Mouse (Mus musculus) adipocyte (in vitro differentiated cells): ENCODE measurements around the gene Grk6.

Experiments
- DNase-seq: peaks from one replicate; pipeline ENCODE4 v3.0.0-alpha.2; 2016; ENCODE audit warnings: low spot score

Grk6 gene

GRCm38 (mm10) chr13:55464027-55464884 is 19.4 kb downstream of the Grk6 start, which contains the start of gene Prr7:
Gene Prr7, plus strand, starts transcription at chr13:55464267.
- no peak for DNase-seq

DNA sequence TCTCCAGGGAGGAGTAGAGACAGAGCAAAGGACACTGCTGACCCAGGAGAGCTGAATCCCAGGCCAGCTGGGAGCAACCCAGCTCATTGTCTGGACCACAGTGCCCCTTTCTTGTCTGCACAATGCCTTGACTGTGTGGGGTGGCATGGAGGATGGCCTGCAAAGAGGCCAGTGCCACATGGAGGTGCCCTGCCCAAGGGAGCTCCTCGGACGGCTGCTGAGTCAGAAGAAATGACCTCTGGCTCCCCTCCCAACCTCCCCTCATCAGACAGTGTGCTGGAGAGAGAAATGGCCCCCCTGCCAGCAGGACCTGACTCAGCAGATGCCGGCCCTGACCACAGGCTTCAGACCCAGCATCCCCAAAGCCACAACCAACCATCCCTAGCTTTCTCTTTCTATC is 20.3 kb downstream of the Grk6 start:
- no peak for DNase-seq

- no peak for DNase-seq
Observed at GRCm38 (mm10) chr13:55465830-55466440, 21.1 kb downstream of the Grk6 start.

- DNase-seq, result peak; percentile 52
Observed at GRCm38 (mm10) chr13:55468851-55469560, 24.1 kb downstream of the Grk6 start.

DNA sequence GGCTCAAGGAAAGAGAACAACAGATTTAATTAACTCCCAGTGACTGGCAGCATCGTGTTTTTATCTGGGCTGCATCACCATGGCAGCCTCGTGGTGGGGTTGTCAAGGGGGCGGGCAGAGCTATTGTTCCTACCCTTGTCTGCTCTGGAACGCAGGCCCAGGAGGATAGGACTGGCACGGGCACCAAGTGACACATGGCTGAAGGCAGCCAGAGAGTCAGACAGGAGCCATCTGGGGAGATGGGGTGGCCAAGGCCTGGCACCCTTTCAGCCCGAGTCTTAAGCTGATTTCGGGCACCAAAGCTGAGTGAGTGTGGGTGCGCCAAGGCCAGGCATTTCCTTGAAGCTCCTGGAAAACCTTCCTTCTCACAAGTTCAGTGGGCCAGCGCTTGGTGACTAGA is 25.5 kb downstream of the Grk6 start:
- DNase-seq, result peak; percentile 54

DNA sequence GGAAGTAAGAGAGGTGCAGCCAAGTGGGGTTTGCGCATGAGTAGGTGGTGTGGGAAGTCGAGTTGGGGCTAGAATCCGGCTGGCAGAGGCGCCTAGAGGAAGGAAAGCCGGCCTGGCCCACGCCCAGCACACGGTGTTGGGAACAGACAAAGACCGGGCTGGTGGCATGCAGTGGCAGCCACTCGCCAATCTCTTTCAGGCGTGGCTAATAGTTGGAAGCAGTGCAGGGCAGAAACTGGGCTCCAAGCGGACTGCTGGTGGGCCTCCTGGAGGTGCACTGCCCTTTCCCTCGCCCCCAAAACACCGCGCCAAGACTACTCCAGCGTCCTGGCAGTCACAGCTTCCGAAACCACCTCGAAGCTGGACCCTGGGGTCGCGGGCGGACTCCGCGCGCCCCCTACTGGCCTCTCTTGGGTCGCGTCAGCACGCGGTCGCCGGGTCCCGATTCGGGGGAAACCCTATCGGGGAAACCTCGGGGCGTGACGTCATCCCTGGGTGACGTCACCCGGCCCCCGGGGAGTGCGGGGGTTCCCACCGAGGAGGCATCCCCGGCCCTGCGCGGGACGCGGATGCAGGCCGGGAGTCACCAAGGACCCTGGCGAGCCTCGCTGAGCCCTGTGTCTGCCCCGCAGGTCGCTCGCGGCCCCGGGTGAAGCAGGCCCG is 26.4 kb downstream of the Grk6 start:
- DNase-seq, result peak; percentile 69

GRCm38 (mm10) chr13:55471819-55472131 is 26.9 kb downstream of the Grk6 start:
- no peak for DNase-seq

DNA sequence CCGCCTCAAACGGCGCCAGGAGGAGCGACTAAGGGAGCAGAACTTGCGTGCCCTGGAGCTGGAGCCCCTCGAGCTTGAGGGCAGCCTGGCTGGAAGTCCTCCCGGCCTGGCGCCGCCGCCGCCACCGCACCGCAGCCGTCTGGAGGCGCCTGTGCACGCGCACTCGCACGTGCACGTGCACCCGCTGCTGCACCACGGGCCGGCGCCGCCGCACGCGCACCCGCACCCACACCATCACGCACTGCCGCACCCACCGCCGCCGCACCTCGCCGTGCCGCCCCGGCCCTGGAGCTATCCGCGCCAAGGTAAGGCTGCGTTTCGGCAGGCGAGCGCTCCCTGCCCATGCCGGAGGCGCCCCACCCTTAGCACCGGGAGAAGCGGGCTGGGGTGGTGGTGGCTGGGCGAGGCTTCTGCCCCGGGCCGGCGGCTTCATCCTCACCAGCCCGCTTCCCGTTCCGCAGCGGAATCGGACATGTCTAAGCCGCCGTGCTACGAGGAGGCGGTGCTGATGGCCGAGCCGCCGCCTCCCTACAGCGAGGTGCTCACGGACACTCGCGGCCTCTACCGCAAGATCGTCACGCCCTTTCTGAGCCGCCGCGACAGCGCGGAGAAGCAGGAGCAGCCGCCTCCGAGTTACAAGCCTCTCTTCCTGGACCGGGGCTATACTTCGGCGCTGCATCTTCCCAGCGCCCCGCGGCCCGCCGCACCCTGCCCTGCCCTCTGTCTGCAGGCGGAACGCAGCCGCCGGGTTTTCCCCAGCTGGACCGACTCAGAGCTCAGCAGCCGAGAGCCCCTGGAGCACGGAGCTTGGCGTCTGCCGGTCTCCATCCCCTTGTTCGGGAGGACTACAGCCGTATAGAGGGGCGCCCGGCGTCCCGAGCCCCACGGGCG is 27.5 kb downstream of the Grk6 start:
- no peak for DNase-seq

DNA sequence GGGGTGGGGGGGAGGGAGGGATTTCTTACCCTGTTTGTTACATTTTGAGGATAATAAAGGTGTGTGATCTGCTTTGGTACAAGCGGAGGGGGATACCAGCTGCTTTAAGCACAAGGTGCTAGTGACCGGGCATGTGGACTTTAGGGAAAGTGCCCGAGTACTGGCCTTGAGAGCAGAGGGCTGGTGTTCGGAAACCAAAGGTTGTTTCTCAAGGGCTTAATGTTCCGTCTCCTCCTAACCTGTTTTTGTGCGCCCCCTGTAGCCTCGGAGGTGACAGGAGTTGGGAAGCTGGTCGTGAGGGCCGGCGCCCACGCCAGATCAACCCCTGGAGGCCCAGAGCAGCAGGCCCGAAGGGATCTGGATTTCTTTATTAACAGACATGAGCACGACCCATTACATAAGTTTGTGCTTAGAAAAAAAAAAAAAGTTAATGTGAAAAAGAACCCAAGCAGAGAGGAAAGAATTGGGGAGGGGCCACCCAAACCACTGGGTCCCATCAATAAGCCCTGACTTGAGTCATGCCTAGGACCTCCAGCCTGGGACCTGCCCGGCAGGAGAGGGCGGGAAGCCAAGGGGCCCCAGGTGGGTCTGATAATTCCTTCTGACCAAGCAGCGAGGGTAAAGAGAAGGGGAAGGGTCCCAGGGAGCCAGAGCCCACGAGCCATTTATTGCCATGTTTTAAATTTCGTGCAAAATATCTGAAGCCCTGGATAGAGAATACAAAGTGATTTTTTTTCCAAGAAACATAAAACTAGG is 28.4 kb downstream of the Grk6 start:
- DNase-seq, result no peak

- no peak for DNase-seq
Observed at GRCm38 (mm10) chr13:55473961-55474360, 29.1 kb downstream of the Grk6 start.

GRCm38 (mm10) chr13:55474621-55475069 is 29.8 kb downstream of the Grk6 start:
- DNase-seq, result peak; percentile 36

GRCm38 (mm10) chr13:55475750-55476149 is 30.9 kb downstream of the Grk6 start:
- no peak for DNase-seq

DNA sequence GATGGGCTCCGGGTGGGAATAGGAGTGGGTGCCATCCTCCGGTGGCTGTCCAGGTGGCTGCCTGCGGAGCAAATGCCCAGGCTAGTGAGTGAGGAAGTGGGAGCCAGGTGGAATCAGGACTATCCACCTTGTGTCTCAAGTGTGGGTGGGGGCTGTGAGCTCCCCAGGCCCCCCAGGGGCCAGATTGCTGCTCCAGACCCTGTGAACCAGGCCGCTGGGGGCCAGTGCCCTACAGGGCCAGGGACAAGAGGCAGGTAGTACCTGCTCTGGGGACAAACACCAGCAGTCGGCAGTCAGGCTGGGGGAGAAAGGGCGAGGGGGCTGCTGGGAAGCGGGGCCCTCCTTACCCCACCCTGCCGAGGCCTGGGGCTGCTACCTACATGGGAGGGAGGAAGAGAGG is 31.4 kb downstream of the Grk6 start:
- no peak for DNase-seq

GRCm38 (mm10) chr13:55477492-55477891 is 32.6 kb downstream of the Grk6 start:
- no peak for DNase-seq

GRCm38 (mm10) chr13:55478036-55478435 is 33.2 kb downstream of the Grk6 start:
- no peak for DNase-seq

- no peak for DNase-seq
Observed at GRCm38 (mm10) chr13:55479008-55479407, 34.1 kb downstream of the Grk6 start.

DNA sequence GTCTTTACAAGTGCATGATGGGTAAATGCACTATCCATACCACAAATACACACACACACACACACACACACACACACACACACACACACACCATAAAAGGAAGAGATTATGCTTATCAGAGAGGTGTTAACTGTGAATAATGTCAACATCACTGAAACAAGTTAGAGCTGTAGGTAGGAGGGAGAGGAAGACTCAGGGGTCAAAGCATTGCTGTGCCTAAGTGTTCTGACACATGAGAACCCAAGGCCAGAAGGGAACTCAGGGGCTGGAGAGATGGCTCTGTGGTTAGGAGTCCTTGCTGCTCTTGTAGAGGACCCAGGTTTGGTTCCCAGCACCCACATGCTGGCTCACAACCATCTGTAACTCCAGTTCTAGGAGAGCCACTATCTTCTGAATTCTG is 35.1 kb downstream of the Grk6 start:
- no peak for DNase-seq

DNA sequence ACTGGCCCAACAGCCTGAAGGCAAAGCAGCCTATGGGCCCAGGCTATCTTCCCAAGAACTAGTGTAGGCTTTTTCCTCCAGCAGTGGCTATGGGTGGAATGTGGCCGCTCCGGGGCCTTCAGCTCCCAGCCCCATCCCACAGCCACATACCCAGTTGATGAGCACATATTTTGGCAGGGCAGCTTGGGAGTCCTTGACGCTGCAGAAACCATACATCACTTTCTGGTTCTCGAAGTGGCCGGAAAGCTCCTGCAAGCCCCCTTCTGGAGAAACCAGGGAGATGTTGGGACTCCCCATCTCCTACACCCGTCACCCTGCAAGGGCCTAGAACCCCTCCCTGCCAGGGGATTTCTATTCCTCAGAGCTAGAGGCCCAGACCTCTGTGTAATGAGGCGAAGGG is 37.7 kb downstream of the Grk6 start:
- no peak for DNase-seq

GRCm38 (mm10) chr13:55483071-55483470 is 38.2 kb downstream of the Grk6 start:
- no peak for DNase-seq

DNA sequence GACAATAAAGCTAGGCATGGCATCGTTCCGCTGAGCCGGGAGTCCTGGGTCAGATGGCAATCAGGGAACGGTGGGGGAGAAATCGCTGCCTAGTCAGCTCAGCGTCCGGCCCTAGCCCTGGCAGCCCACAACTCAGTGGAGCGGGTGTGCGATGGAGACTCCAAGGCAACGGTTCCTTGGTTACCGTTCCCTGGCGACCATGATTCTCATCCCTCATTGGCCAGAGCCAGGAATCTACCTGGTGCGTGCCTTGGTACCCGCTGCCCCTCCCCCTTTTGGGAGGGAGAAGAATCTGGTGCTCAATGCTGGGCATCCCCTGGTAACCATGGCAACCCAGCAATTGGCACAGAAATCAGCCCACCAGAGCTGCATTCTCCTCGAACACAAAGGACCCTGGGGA is 38.7 kb downstream of the Grk6 start:
- no peak for DNase-seq
